Mouse (Mus musculus): Measurements from ENCODE around the gene Bhlha9. TPM values are rescaled to one million over a fixed set of nuclear protein-coding genes. Genes with fewer than 3 reads are reported as not detected.

Bhlha9 gene
- polyA plus RNA-seq, 1 experiment from 2014 or later = 0.65 TPM

DNA sequence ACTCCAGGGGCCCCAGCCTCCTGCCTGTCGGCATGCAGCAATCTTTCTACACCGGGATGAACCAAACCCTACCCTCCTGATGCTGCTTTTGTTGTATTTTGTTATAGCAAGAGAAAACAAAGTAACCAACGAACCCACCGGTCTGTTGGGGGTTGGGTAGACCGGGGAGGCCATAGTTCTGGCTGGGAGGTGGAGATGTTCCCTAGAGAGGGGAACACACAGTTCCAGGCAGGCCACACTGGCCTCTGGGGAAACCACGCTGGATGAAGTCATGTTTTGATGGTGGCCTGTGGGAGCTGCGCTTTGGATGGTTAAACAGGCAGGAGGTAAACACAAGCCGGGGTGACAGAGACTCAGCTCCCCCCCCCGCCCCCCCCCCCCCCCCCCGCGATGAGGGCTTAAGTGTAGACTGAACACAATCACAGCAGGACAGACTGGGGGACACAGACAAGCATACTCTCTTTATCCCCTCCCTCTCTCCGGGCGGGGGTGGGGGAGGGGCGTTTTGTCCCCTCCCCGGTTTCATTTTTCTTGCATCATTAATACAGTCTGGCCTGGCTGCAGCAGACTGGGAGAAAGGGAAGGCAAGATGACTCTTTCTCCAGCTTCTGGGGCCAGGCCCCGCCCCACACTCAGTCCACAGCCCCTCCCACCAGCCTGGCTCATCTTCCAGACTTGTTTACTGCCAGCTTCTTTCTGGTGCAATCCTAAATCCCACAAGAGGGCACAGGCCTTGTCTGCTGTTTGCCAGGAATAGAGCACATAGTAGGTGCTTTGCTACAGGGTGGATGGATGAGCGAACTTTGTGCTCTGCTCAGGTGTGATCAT, 37.6 kb downstream of the Bhlha9 start:
- 20% methylated on average over 14 of the region's 17 CpGs for WGBS
- Histone ChIP-seq H3K27ac (replicated peaks) (no peak overlapping the region), H3K4me2 (replicated peaks) (no peak overlapping the region), H3K4me1 (no peaks in the 10 kb centered on the region), H3K9ac (replicated peaks) (no peak overlapping the region), H3K9me3 (no peaks in the 10 kb centered on the region), H3K36me3 (no peaks in the 10 kb centered on the region), H3K4me3 (no peak overlapping the region), H3K27me3 (no peaks in the 10 kb centered on the region)
- ATAC-seq (replicated peaks) = no peak

DNA sequence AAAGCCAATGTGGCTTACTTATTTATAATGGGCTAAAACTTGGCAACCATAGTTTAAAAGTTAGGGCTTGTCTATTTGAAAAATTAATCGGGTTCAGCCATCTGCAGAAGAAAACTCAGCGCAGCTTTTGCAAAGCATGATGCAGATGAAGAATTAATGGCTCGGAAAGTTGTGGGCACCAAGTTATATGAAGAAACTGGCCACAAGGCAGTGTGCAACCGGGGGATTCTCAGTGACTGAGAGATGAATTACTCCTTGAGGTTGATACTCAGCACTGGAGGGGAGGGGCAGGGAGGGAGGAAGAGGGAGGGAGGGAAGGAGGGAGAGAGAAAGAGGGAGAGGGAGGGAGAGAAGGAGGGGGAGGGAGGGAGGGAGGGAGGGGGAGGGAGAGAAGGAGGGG, 44.7 kb downstream of the Bhlha9 start:
- Histone ChIP-seq H3K9me3 (no peaks in the 10 kb centered on the region), H3K27ac (replicated peaks) (no peak overlapping the region), H3K4me2 (replicated peaks) (no peak overlapping the region), H3K36me3 (no peaks in the 10 kb centered on the region), H3K27me3 (no peaks in the 10 kb centered on the region), H3K9ac (replicated peaks) (no peak overlapping the region), H3K4me3 (no peak overlapping the region), H3K4me1 (no peaks in the 10 kb centered on the region)
- 87% methylated on average over 4 of the region's 4 CpGs for WGBS
- ATAC-seq (replicated peaks) = no peak

Other genes starting within 250 kb of the Bhlha9 start
- 111 and 112 TPM in 2 replicates for gene Abr, start 50.2 kb upstream of the Bhlha9 start, polyA plus RNA-seq (2015; fragmentation: Nextera tagmentation; extraction: Ambion mirVana)
- 0.24 and 0.56 TPM in 2 replicates for gene Trarg1, start 7.3 kb downstream of the Bhlha9 start, polyA plus RNA-seq (2015; fragmentation: Nextera tagmentation; extraction: Ambion mirVana)
- gene Gosr1, start 91.1 kb downstream of the Bhlha9 start, polyA plus RNA-seq (2015; fragmentation: Nextera tagmentation; extraction: Ambion mirVana) = 27.1 and 27.4 TPM in 2 replicates
- 5.4 and 7.0 TPM in 2 replicates for gene Cpd, start 174.5 kb downstream of the Bhlha9 start, polyA plus RNA-seq (2015; fragmentation: Nextera tagmentation; extraction: Ambion mirVana)
- not detected in 2 replicates for gene Tmigd1, start 229.7 kb downstream of the Bhlha9 start, polyA plus RNA-seq (2015; fragmentation: Nextera tagmentation; extraction: Ambion mirVana)

All from forebrain, embryonic 15.5 days (tissue).